ENCODE assay signal across 15 mouse cellular contexts in genomic region chr7:99864241-99865028, GRCm38 (mm10). TPM values are rescaled to one million over a fixed set of nuclear protein-coding genes. Genes with fewer than 3 reads are reported as not detected.
DNase-seq lines count a peak whose midpoint lies in the region; ATAC-seq and TF ChIP-seq lines count a peak whose summit lies in the region.
"Had no signal": no experiment of that assay in that cellular context is flagged by ENCODE, and none has a peak within 500 bp of the region (broad histone marks: within the 10 kb centered on the region; RNA-seq: fewer than 3 reads in every experiment).

No protein-coding gene starts in this region.

- no peak overlapping the region for H3K9ac ChIP-seq in heart, embryonic 12.5 days
- H3K9ac ChIP-seq in liver, postnatal 0 days (replicated peaks): no peak overlapping the region
- H3K9ac ChIP-seq: embryonic facial prominence, embryonic 13.5 days had no signal

- no peak; the same call in 1 of the 2 replicates for ATAC-seq in heart, embryonic 12.5 days (ENCODE audit: insufficient number of reproducible peaks, low FRiP score)
- ATAC-seq in liver, postnatal 0 days: peak; percentile 64
- ATAC-seq: Patski had no signal

- H3K4me3 ChIP-seq in heart, embryonic 12.5 days: no peak overlapping the region
- H3K4me3 ChIP-seq in liver, postnatal 0 days (ENCODE audit: low read depth, low read length): no peak overlapping the region
- no peak overlapping the region for H3K4me3 ChIP-seq in cortical plate, adult 2 months (ENCODE audit: insufficient read depth, low read length)
- H3K4me3 ChIP-seq in olfactory bulb, adult 2 months (ENCODE audit: insufficient read depth, low read depth, low read length): no peak overlapping the region
- H3K4me3 ChIP-seq: embryonic facial prominence, embryonic 13.5 days had no signal

- no peak for TF ChIP-seq POLR2A in cortical plate, adult 2 months (IDR thresholded peaks at IDR 0.05; ENCODE audit: extremely low read depth, insufficient read depth, low read length)
- TF ChIP-seq POLR2A in olfactory bulb, adult 2 months (IDR thresholded peaks at IDR 0.05; ENCODE audit: insufficient read depth, low read depth, low read length): no peak

- no peaks in the 10 kb centered on the region for H3K27me3 ChIP-seq in heart, embryonic 12.5 days (replicated peaks)
- no peaks in the 10 kb centered on the region for H3K27me3 ChIP-seq in liver, postnatal 0 days (ENCODE audit: insufficient read depth, low read length)
- H3K27me3 ChIP-seq: embryonic facial prominence, embryonic 13.5 days had no signal

- TF ChIP-seq EP300 in liver, postnatal 0 days (IDR thresholded peaks at IDR 0.05; ENCODE audit: low read depth): no peak

- DNase-seq in heart, adult 9 months (ENCODE audit: low spot score in 2 of 2): no peak
- peak; percentile 37 for DNase-seq in liver, postnatal 0 days
- no peak for DNase-seq in liver
- DNase-seq in lung, postnatal 10 days: no peak
- DNase-seq in spleen, postnatal 36 days (ENCODE audit: low spot score in 2 of 2): no peak
- DNase-seq: adrenal gland, postnatal 14 days; cerebellum, adult 11-12 months; lung, adult 18-20 months; right cerebral cortex, postnatal 4 days had no signal

- peaks cover 18% of the 10 kb centered on the region for H3K4me1 ChIP-seq in heart, embryonic 12.5 days (replicated peaks)
- H3K4me1 ChIP-seq in liver, postnatal 0 days (ENCODE audit: insufficient read depth): peaks cover 6% of the 10 kb centered on the region; the same call in 1 of the 2 replicates
- H3K4me1 ChIP-seq in cortical plate, adult 2 months (ENCODE audit: control insufficient read depth, insufficient read depth, low read length): peaks cover 4% of the 10 kb centered on the region; the same call in 1 of the 2 replicates
- peaks cover 14% of the 10 kb centered on the region for H3K4me1 ChIP-seq in olfactory bulb, adult 2 months (ENCODE audit: control insufficient read depth, insufficient read depth, low read length)

- no peak for TF ChIP-seq CTCF in liver, postnatal 0 days (IDR thresholded peaks at IDR 0.05; ENCODE audit: low read depth)
- TF ChIP-seq CTCF in cortical plate, adult 2 months (IDR thresholded peaks at IDR 0.05; ENCODE audit: extremely low read depth, insufficient read depth, low read length): no peak
- no peak for TF ChIP-seq CTCF in olfactory bulb, adult 2 months (IDR thresholded peaks at IDR 0.05; ENCODE audit: insufficient read depth, low read depth, low read length)

- H3K9me3 ChIP-seq in heart, embryonic 12.5 days (replicated peaks): no peaks in the 10 kb centered on the region
- no peaks in the 10 kb centered on the region for H3K9me3 ChIP-seq in liver, postnatal 0 days (ENCODE audit: low read length)
- H3K9me3 ChIP-seq: embryonic facial prominence, embryonic 13.5 days had no signal

- WGBS in heart, embryonic 12.5 days: 52% methylated on average over 6 of the region's 11 CpGs
- WGBS in liver, postnatal 0 days (ENCODE audit: insufficient replicate concordance): 67% methylated on average over 11 of the region's 11 CpGs
- WGBS in olfactory bulb, adult 2 months: 29% methylated on average over 11 of the region's 11 CpGs

- H3K36me3 ChIP-seq in heart, embryonic 12.5 days: no peaks in the 10 kb centered on the region
- H3K36me3 ChIP-seq in liver, postnatal 0 days (replicated peaks; ENCODE audit: insufficient read depth, low read length): no peaks in the 10 kb centered on the region
- H3K36me3 ChIP-seq: embryonic facial prominence, embryonic 13.5 days had no signal

- H3K4me2 ChIP-seq in heart, embryonic 12.5 days: no peak overlapping the region
- H3K4me2 ChIP-seq in liver, postnatal 0 days (ENCODE audit: low read depth, low read length): no peak overlapping the region
- H3K4me2 ChIP-seq: embryonic facial prominence, embryonic 13.5 days; heart, embryonic 11.5 days had no signal

- H3K27ac ChIP-seq in heart, embryonic 12.5 days (ENCODE audit: poor library complexity, severe bottlenecking): peak overlapping the region; percentile 62; the same call in 1 of the 2 replicates
- H3K27ac ChIP-seq in liver, postnatal 0 days (ENCODE audit: low read depth): no peak overlapping the region
- H3K27ac ChIP-seq in cortical plate, adult 2 months (ENCODE audit: insufficient read depth, low read length): peak overlapping the region; percentile 3; the same call in 1 of the 2 replicates
- H3K27ac ChIP-seq in olfactory bulb, adult 2 months (ENCODE audit: insufficient read depth, low read depth, low read length): peak overlapping the region; percentile 49
- H3K27ac ChIP-seq: embryonic facial prominence, embryonic 13.5 days had no signal

RNA-seq across cellular contexts. Expression of gene Spcs2, which starts 1.2 kb away (rescaled TPM):
- polyA plus RNA-seq in heart, embryonic 12.5 days (2016; fragmentation: Nextera tagmentation; extraction: Ambion mirVana): 218 and 220 TPM in 2 replicates
- 156 and 165 TPM in 2 replicates for polyA plus RNA-seq in liver, postnatal 0 days (2015; fragmentation: Nextera tagmentation; extraction: Ambion mirVana)
- polyA plus RNA-seq in cortical plate, adult 2 months (2012; rRNA removed): 65.2 and 68.3 TPM in 2 replicates
- polyA plus RNA-seq in olfactory bulb, adult 2 months (2012; ENCODE audit: insufficient read depth, insufficient read length, low replicate concordance, missing spikeins): not detected in 2 replicates

RNA-seq across cellular contexts. Expression of gene Xrra1, which starts 5.5 kb away (rescaled TPM):
- 0.26 and 0.37 TPM in 2 replicates for polyA plus RNA-seq in heart, embryonic 12.5 days (2016; fragmentation: Nextera tagmentation; extraction: Ambion mirVana)
- 0.04 and 0.07 TPM in 2 replicates for polyA plus RNA-seq in liver, postnatal 0 days (2015; fragmentation: Nextera tagmentation; extraction: Ambion mirVana)
- 0.96 and 1.3 TPM in 2 replicates for polyA plus RNA-seq in cortical plate, adult 2 months (2012; rRNA removed)
- polyA plus RNA-seq in olfactory bulb, adult 2 months (2012; ENCODE audit: insufficient read depth, insufficient read length, low replicate concordance, missing spikeins): not detected in 2 replicates

RNA-seq across cellular contexts. Expression of gene Neu3, which starts 36.2 kb away (rescaled TPM):
- polyA plus RNA-seq in heart, embryonic 12.5 days (2016; fragmentation: Nextera tagmentation; extraction: Ambion mirVana): 2.6 and 3.4 TPM in 2 replicates
- 2.4 and 2.9 TPM in 2 replicates for polyA plus RNA-seq in liver, postnatal 0 days (2015; fragmentation: Nextera tagmentation; extraction: Ambion mirVana)
- polyA plus RNA-seq in cortical plate, adult 2 months (2012; rRNA removed): 1.9 and 2.0 TPM in 2 replicates
- not detected in 2 replicates for polyA plus RNA-seq in olfactory bulb, adult 2 months (2012; ENCODE audit: insufficient read depth, insufficient read length, low replicate concordance, missing spikeins)
